Mouse (Mus musculus): ENCODE results near the gene Anapc5.

Anapc5 gene

DNA sequence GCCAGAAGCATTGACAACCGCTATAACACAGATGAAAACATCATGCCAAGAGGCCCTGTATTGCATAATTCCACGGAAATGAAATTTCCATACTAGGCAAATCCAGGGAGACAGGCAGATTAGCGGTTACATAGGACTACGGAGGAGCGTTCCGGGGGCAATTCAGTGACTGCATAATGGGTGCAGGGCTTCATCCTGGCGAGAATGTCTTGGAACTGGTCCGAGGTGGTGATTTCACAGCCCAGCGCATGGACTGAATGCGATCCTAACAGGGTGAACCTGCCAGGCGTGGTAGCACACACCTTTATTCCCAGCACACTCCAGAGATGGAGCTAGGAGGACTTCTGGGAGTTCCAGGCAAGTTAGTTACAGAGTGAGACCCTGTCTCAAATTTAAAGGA lies 53.9 kb downstream of the Anapc5 start:
- no peak for DNase-seq (ENCODE audit: low read depth)

DNA sequence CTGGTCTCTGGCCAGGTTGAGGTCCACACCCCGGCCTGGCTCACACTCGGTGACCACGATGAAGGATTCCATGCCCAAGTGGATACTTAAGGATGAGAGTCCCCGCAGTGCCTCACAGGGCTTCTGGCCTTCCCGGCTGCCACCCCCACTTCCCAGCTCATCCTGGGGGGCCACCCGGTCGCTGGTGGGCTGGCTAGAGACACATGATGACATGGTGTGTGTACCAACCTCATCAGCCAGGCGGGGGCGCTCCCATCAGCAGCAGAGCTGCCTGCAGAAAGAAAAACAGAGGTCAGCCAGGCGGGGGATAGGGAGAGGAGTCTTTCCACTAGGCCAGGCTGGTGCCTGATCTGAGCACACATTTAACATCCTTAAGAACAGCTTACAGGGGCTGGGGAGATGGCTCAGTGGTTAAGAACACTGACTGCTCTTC lies 57.1 kb downstream of the Anapc5 start:
- no peak for DNase-seq (ENCODE audit: low read depth)

DNA sequence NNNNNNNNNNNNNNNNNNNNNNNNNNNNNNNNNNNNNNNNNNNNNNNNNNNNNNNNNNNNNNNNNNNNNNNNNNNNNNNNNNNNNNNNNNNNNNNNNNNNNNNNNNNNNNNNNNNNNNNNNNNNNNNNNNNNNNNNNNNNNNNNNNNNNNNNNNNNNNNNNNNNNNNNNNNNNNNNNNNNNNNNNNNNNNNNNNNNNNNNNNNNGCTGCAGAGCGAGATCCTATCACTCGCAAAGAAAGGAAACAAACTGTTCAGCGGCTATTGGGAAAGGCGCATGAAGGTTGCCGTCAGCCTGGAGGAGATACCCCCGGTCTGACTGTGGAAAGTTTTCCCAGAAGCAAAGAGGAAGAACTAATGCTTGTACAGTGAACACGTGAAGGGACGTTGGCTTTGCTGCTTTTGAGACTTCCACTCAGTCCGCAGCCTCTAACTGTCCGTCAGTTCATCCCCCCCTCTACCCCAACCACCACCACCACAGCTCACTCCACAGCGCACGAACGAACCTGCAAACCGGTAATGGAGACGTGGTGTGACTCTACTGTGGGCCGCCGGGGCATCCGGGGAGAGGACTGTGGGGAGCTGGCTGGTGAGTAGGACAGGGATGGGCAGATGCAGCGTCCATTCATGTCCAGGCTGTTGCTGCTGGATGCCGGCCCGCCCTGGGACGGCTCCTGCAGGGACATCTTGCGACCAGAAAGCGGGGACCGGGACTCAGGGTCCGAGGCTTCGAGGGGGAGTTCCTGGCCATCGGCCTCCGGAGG lies 57.7 kb downstream of the Anapc5 start:
- DNase-seq (ENCODE audit: low read depth): no peak

DNA sequence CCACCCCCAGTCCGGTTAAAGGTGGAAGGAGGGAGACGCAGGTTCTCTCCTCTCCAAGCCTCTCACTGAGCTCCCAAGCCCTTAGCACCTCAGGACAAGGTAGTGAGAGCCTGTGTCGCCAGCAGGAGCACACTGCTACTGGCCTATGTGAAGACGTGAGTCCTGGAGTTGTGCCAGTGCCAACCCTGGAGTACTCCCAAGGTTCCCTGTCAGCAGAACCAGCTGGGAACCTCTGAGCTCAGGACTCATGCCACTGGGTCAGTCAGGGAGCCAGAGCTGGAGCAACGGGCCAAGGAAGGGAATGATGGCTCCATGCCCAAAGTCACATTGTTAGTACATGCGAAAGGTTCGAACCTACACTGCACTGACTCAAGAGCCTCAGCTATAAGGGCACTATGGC lies 64.5 kb downstream of the Anapc5 start:
- no peak for DNase-seq (ENCODE audit: low read depth)

GRCm38 (mm10) chr5:122756144-122756543 lies 65.0 kb downstream of the Anapc5 start:
- no peak for DNase-seq (ENCODE audit: low read depth)

GRCm38 (mm10) chr5:122755620-122756019 lies 65.5 kb downstream of the Anapc5 start:
- DNase-seq (ENCODE audit: low read depth): no peak

DNA sequence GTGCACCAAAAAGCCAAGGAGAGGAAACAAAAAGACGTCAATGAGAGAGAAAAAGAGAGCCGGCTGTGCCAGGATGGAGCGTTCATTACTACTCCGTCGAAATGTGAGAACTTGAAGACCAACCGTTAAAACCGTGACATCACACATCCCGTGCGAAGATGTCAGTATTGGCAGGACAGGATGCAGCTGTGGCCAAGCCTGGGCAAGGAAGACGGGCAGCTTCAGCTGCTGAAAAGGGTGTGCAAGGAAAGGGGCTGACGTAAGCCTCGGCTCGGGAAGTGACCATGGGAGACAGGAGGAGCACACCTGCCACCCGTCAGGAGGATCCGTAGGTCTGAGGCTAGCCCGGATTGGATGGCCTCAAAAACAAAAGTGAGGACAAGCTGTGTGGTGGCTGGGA lies 66.7 kb downstream of the Anapc5 start:
- DNase-seq (ENCODE audit: low read depth): no peak

- DNase-seq (ENCODE audit: low read depth): no peak
These were observed 73.2 kb downstream of the Anapc5 start for GRCm38 (mm10) chr5:122747950-122748349.

DNA sequence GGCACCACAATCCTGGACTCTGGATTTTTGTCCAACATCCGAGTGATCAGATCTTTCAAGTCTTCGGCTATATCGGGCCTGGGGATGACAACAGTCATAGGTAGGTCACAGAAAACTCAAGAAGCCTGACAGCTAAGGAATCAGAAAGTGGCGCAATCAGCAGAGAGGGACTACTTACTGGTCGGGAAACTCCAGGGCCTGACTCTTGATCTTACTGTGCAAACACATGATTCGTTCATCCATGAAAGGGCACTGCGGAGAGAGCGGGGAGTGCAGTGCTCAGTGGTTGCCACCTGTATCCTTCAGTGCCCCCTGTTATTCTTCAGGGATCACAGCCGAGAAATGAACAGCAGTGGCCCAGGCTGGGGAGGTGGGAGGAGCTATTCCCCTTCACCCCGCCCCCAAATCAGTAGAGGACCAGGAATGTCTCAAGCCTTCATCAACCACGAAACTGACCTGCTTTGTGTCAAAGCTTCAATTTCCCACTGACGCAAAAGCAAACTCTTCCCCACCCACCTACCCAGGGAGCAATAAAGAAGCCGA lies 77.2 kb downstream of the Anapc5 start:
- no peak for DNase-seq (ENCODE audit: low read depth)
